Mouse (Mus musculus) myocyte (in vitro differentiated cells): ENCODE data around the gene Ptprc.

Experiments
- E2F4 ChIP-seq: IDR thresholded peaks from one replicate; pipeline ENCODE4 v1.6.1; 2011; ENCODE audit warnings: mild to moderate bottlenecking, control low read depth, moderate library complexity; ENCODE audit not compliant: insufficient read depth
- POLR2A ChIP-seq: IDR thresholded peaks from one replicate; pipeline ENCODE4 v1.6.1; 2011; ENCODE audit warnings: low read depth, mild to moderate bottlenecking, control low read depth, moderate library complexity; ENCODE audit not compliant: insufficient read length
- SRF ChIP-seq: IDR thresholded peaks from one replicate; pipeline ENCODE4 v1.6.1; 2011; ENCODE audit warnings: low read depth; ENCODE audit not compliant: control insufficient read depth, insufficient read length
- TCF12 ChIP-seq: IDR thresholded peaks from one replicate; pipeline ENCODE4 v1.6.1; 2011; ENCODE audit warnings: mild to moderate bottlenecking, control low read depth; ENCODE audit not compliant: poor library complexity, insufficient read depth, severe bottlenecking

DNA sequence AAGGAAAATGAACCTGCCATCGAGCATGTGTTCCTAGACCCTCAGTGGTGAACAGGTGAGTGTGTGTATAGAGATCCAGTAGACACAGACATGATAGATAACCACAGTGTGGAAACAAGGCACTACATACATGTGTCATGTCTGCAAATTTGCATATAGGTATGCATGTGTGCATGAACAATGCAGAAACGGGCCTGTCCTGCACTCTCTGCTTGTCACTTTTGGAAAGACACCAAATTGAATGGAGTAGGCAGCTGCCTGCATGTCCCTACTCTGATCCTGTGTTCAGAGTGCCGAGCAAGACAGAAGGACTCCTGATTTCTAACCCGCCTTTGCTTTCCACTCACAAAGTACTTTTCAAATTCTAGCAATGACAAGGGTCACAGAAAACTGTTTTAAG lies 3.4 kb downstream of the Ptprc start:
- TF ChIP-seq POLR2A, result no peak
- no peak for TF ChIP-seq E2F4
- no peak for TF ChIP-seq TCF12
- no peak for TF ChIP-seq SRF
